12 mouse cellular contexts compared by ENCODE assay signal in the genomic region with DNA sequence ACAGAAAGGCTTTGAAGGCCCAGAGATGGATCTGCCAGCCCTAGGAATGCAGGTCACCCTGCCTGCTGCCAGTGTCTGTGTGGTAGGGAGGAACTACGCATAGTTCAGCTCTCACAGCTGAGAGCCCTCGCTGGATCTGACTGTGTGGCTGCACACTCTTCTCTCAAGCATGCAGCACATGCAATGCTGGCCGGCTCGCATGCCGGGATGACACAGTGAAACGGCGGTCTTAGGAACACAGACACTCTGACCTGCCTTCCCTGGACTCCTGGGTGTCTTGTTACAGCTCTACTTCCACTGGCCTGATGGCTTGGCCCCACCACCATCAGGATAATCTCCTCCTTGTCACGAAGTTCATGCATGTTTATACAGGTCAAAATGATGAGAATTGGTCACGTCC.
DNase-seq lines count a peak whose midpoint lies in the region; ATAC-seq and TF ChIP-seq lines count a peak whose summit lies in the region.
"Had no signal": no experiment of that assay in that cellular context is flagged by ENCODE, and none has a peak within 500 bp of the region (broad histone marks: within the 10 kb centered on the region; RNA-seq: fewer than 3 reads in every experiment).

No protein-coding gene starts in this region.

- no peak for TF ChIP-seq EP300 in heart, postnatal 0 days (IDR thresholded peaks at IDR 0.05; ENCODE audit: low read depth)

- H3K36me3 ChIP-seq in heart, postnatal 0 days (replicated peaks; ENCODE audit: control insufficient read depth, insufficient read depth, low read length): no peaks in the 10 kb centered on the region; the same call in 1 of the 2 replicates
- no peaks in the 10 kb centered on the region for H3K36me3 ChIP-seq in thymus, adult 2 months (ENCODE audit: control insufficient read depth, insufficient read depth, low read length)
- H3K36me3 ChIP-seq in midbrain, embryonic 11.5 days (ENCODE audit: control insufficient read depth, insufficient read depth, low read length): no peaks in the 10 kb centered on the region

- H3K9me3 ChIP-seq in heart, postnatal 0 days (replicated peaks; ENCODE audit: control insufficient read depth, low read length): no peaks in the 10 kb centered on the region
- no peaks in the 10 kb centered on the region; the same call in 1 of the 2 replicates for H3K9me3 ChIP-seq in midbrain, embryonic 11.5 days (ENCODE audit: control insufficient read depth, low read length)

- TF ChIP-seq POLR2A in thymus, adult 2 months (IDR thresholded peaks at IDR 0.05; ENCODE audit: control insufficient read depth, extremely low read depth, insufficient read depth, low read length, poor library complexity): 0 out of 2 replicates have a peak, but pooled peaks have one; percentile 19

- no peak overlapping the region for H3K4me2 ChIP-seq in heart, postnatal 0 days (ENCODE audit: low read depth, low read length)
- no peak overlapping the region for H3K4me2 ChIP-seq in midbrain, embryonic 11.5 days

- no peaks in the 10 kb centered on the region; the same call in 1 of the 2 replicates for H3K4me1 ChIP-seq in heart, postnatal 0 days (ENCODE audit: control insufficient read depth, insufficient read depth)
- no peaks in the 10 kb centered on the region; the same call in 1 of the 2 replicates for H3K4me1 ChIP-seq in thymus, adult 2 months (replicated peaks; ENCODE audit: control insufficient read depth, insufficient read depth, low read length)
- H3K4me1 ChIP-seq in midbrain, embryonic 11.5 days (ENCODE audit: control insufficient read depth, insufficient read depth, low read length): peaks cover 25% of the 10 kb centered on the region

- 15% methylated on average over 9 of the region's 9 CpGs for WGBS in heart, postnatal 0 days
- 91% methylated on average over 9 of the region's 9 CpGs for WGBS in thymus, adult 2 months
- 21% methylated on average over 9 of the region's 9 CpGs for WGBS in midbrain, embryonic 11.5 days

- H3K27me3 ChIP-seq in heart, postnatal 0 days (ENCODE audit: control insufficient read depth, insufficient read depth, low read length): no peaks in the 10 kb centered on the region
- H3K27me3 ChIP-seq in thymus, adult 2 months (ENCODE audit: control insufficient read depth, insufficient read depth, low read length): no peaks in the 10 kb centered on the region
- H3K27me3 ChIP-seq in midbrain, embryonic 11.5 days (ENCODE audit: control insufficient read depth, insufficient read depth, low read length): no peaks in the 10 kb centered on the region

- no peak for DNase-seq in heart, postnatal 0 days (ENCODE audit: low spot score)
- no peak for DNase-seq in heart, postnatal 4 days
- no peak for DNase-seq in thymus, adult 2 months
- no peak for DNase-seq in thymus, postnatal 25 days
- peak; percentile 89 for DNase-seq in midbrain, embryonic 11.5 days (ENCODE audit: low spot score, missing footprints)
- no peak for DNase-seq in right cerebral cortex, postnatal 14 days
- no peak for DNase-seq in layer of hippocampus, adult 9-10 months (ENCODE audit: low spot score)
- DNase-seq: cerebellum, adult 18-20 months; lung, adult 18-20 months; thymus, postnatal 4 days had no signal

- H3K27ac ChIP-seq in heart, postnatal 0 days (ENCODE audit: low read depth): no peak overlapping the region
- no peak overlapping the region for H3K27ac ChIP-seq in thymus, adult 2 months (ENCODE audit: control insufficient read depth, insufficient read depth, low read length)
- no peak overlapping the region for H3K27ac ChIP-seq in midbrain, embryonic 11.5 days (ENCODE audit: low read depth, low read length)
- H3K27ac ChIP-seq: layer of hippocampus, adult 2 months had no signal

- H3K9ac ChIP-seq in heart, postnatal 0 days (replicated peaks; ENCODE audit: low read depth, low read length): no peak overlapping the region
- H3K9ac ChIP-seq in midbrain, embryonic 11.5 days (ENCODE audit: low read length): no peak overlapping the region

- 0 out of 2 replicates have a peak, but pooled peaks have one; percentile 12 for ATAC-seq in heart, postnatal 0 days (ENCODE audit: insufficient read depth, low read depth)
- no peak for ATAC-seq in midbrain, embryonic 11.5 days (ENCODE audit: low FRiP score)
- ATAC-seq: inflammation-experienced regulatory T-cells, adult 6 months had no signal

- no peak overlapping the region for H3K4me3 ChIP-seq in heart, postnatal 0 days (ENCODE audit: low read depth, low read length)
- no peak overlapping the region for H3K4me3 ChIP-seq in thymus, adult 2 months (ENCODE audit: control insufficient read depth, insufficient read depth, low read length)
- no peak overlapping the region for H3K4me3 ChIP-seq in midbrain, embryonic 11.5 days (ENCODE audit: low read depth, low read length)
- H3K4me3 ChIP-seq: layer of hippocampus, adult 2 months had no signal

- no peak for TF ChIP-seq CTCF in heart, postnatal 0 days (IDR thresholded peaks at IDR 0.05; ENCODE audit: low read depth)
- no peak for TF ChIP-seq CTCF in thymus, adult 2 months (IDR thresholded peaks at IDR 0.05; ENCODE audit: borderline replicate concordance, control insufficient read depth, extremely low read depth, insufficient read depth, low read length, poor library complexity)
